Mouse (Mus musculus) bone marrow macrophage, adult 2 months (primary cell): Measurements from ENCODE around the gene Ube2cbp. TPM values are rescaled to one million over a fixed set of nuclear protein-coding genes. Genes with fewer than 3 reads are reported as not detected.

Experiments
- H3K27ac ChIP-seq: 2 replicates; pipeline ENCODE4 v1.5.1; 2012; ENCODE audit warnings: low read depth, low read length; ENCODE audit not compliant: insufficient read depth
- H3K4me1 ChIP-seq: 2 replicates; pipeline ENCODE4 v1.6.1; 2012; ENCODE audit warnings: low read length; ENCODE audit not compliant: control insufficient read depth, insufficient read depth
- H3K4me3 ChIP-seq: 2 replicates; pipeline ENCODE4 v1.5.1; 2012; ENCODE audit warnings: mild to moderate bottlenecking, low read length, moderate library complexity; ENCODE audit not compliant: insufficient read depth
- CTCF ChIP-seq: IDR thresholded peaks from 2 replicates; pipeline ENCODE4 v1.5.1; 2012; ENCODE audit warnings: low read depth, mild to moderate bottlenecking, low read length, moderate library complexity
- POLR2A ChIP-seq: IDR thresholded peaks from 2 replicates; pipeline ENCODE4 v1.6.1; 2012; ENCODE audit warnings: mild to moderate bottlenecking, low read depth, low read length, borderline replicate concordance
- polyA plus RNA-seq: library from polyadenylated mRNA; stranded (reverse); fragments of >200 nt; gene quantifications from 2 replicates; pipeline ENCODE4 v1.2.4, GENCODE M21; 2012; ENCODE audit not compliant: missing spikeins, insufficient read depth, insufficient read length

The Ube2cbp gene
- 0.31 TPM in 1 of 2 replicates, not detected in the other for polyA plus RNA-seq

- TF ChIP-seq CTCF = peak; percentile 79
- TF ChIP-seq POLR2A = no peak
- Histone ChIP-seq H3K27ac (0 out of 2 replicates have a peak within 1 kb of the TSS, but pooled peaks have one; percentile 11), H3K4me3 (peak within 1 kb of the TSS; percentile 97), H3K4me1 (peaks cover 7% of the 10 kb centered on the region)
Observed at GRCm38 (mm10) chr9:86464151-86465105, at the start of gene Ube2cbp. Ube2cbp (minus strand) TSS chr9:86464950.

- no peak for TF ChIP-seq POLR2A
- no peak for TF ChIP-seq CTCF
- Histone ChIP-seq H3K4me1 (peaks cover 14% of the 10 kb centered on the region), H3K27ac (no peak overlapping the region), H3K4me3 (no peak overlapping the region)
Observed at GRCm38 (mm10) chr9:86514390-86514789, 49.6 kb upstream of the Ube2cbp start.

- TF ChIP-seq CTCF (no peak), POLR2A (no peak)
- Histone ChIP-seq H3K4me1 (peaks cover 14% of the 10 kb centered on the region), H3K27ac (peak overlapping the region; percentile 34; the same call in 1 of the 2 replicates), H3K4me3 (no peak overlapping the region)
Observed at GRCm38 (mm10) chr9:86513733-86514132, 49.0 kb upstream of the Ube2cbp start.

GRCm38 (mm10) chr9:86507437-86507836, 42.7 kb upstream of the Ube2cbp start:
- TF ChIP-seq CTCF = no peak
- TF ChIP-seq POLR2A = no peak
- H3K4me1 ChIP-seq = peaks cover 4% of the 10 kb centered on the region; the same call in 1 of the 2 replicates
- H3K4me3 ChIP-seq = no peak overlapping the region
- no peak overlapping the region for H3K27ac ChIP-seq

- Histone ChIP-seq H3K27ac (no peak overlapping the region), H3K4me1 (peaks cover 8% of the 10 kb centered on the region), H3K4me3 (no peak overlapping the region)
- TF ChIP-seq POLR2A (no peak), CTCF (no peak)
Observed at GRCm38 (mm10) chr9:86499083-86499482, 34.3 kb upstream of the Ube2cbp start.

GRCm38 (mm10) chr9:86496261-86496660, 31.5 kb upstream of the Ube2cbp start:
- TF ChIP-seq POLR2A (no peak), CTCF (no peak)
- H3K4me1 ChIP-seq = peaks cover 8% of the 10 kb centered on the region
- no peak overlapping the region for H3K27ac ChIP-seq
- H3K4me3 ChIP-seq = no peak overlapping the region

- Histone ChIP-seq H3K27ac (no peak overlapping the region), H3K4me1 (peaks cover 8% of the 10 kb centered on the region), H3K4me3 (no peak overlapping the region)
- TF ChIP-seq POLR2A = no peak
Observed at GRCm38 (mm10) chr9:86491740-86492139, 27.0 kb upstream of the Ube2cbp start.

- H3K27ac ChIP-seq = no peak overlapping the region
- H3K4me3 ChIP-seq = no peak overlapping the region
- H3K4me1 ChIP-seq = peaks cover 19% of the 10 kb centered on the region
- TF ChIP-seq POLR2A (no peak), CTCF (no peak)
Observed at GRCm38 (mm10) chr9:86482236-86482635, 17.5 kb upstream of the Ube2cbp start.

- peaks cover 25% of the 10 kb centered on the region for H3K4me1 ChIP-seq
- TF ChIP-seq CTCF (no peak), POLR2A (no peak)
- H3K4me3 ChIP-seq = peak overlapping the region; percentile 46
- peak overlapping the region; percentile 79 for H3K27ac ChIP-seq
Observed at GRCm38 (mm10) chr9:86478414-86479093, 13.8 kb upstream of the Ube2cbp start.
